Mouse (Mus musculus) spleen, postnatal 14 days (tissue): ENCODE measurements around the gene Rsu1.

Experiments
- DNase-seq, 2 experiments: peaks; one replicate each; pipeline ENCODE4 v3.0.0; 2021 to 2022; ENCODE audit warnings: low spot score in 2 of 2

Gene Rsu1

GRCm38 (mm10) chr2:13048649-13049048 lies 222.6 kb downstream of the Rsu1 start:
- DNase-seq = no peak

- no peak for DNase-seq
These were observed 226.7 kb downstream of the Rsu1 start for GRCm38 (mm10) chr2:13044555-13044954.

- no peak for DNase-seq
These were observed 231.4 kb downstream of the Rsu1 start for GRCm38 (mm10) chr2:13039785-13040184.

- DNase-seq = no peak
These were observed 232.4 kb downstream of the Rsu1 start for GRCm38 (mm10) chr2:13038772-13039171.
